Mouse (Mus musculus) midbrain, embryonic 14.5 days (tissue): ENCODE data around the gene Vegfa. TPM values are rescaled to one million over a fixed set of nuclear protein-coding genes. Genes with fewer than 3 reads are reported as not detected.

ENCODE experiments used
- ATAC-seq: fragments of 200-750 bp; cut with Nextera tagmentation; 2 replicates; pipeline ENCODE4 v1.8.0; 2017; ENCODE audit warnings: moderate number of reproducible peaks, moderate library complexity; ENCODE audit not compliant: low FRiP score, low TSS enrichment
- DNase-seq: peaks from one replicate; pipeline ENCODE4 v3.0.0-alpha.2; 2015
- H3K27ac ChIP-seq: fragments of 300-500 bp; sonication (generic); replicated peaks from 2 replicates; pipeline ENCODE4 v1.5.1; 2014; ENCODE audit warnings: mild to moderate bottlenecking, low read depth, low read length, moderate library complexity
- H3K27me3 ChIP-seq: fragments of 300-500 bp; sonication (generic); 2 replicates; pipeline ENCODE4 v1.6.1; 2014; ENCODE audit warnings: low read length, control low read depth, mixed read lengths; ENCODE audit not compliant: control insufficient read depth, insufficient read depth
- H3K36me3 ChIP-seq: fragments of 300-500 bp; sonication (generic); 2 replicates; pipeline ENCODE4 v1.6.1; 2014; ENCODE audit warnings: low read length, control low read depth; ENCODE audit not compliant: control insufficient read depth, insufficient read depth
- H3K4me1 ChIP-seq: fragments of 300-500 bp; sonication (generic); 2 replicates; pipeline ENCODE4 v1.6.1; 2014; ENCODE audit warnings: mild to moderate bottlenecking, antibody characterized with exemption, low read length, control low read depth; ENCODE audit not compliant: control insufficient read depth, insufficient read depth
- H3K4me2 ChIP-seq: fragments of 300-500 bp; sonication (generic); 2 replicates; pipeline ENCODE4 v1.6.1; 2014; ENCODE audit warnings: mild to moderate bottlenecking, low read length, moderate library complexity
- H3K4me3 ChIP-seq: fragments of 300-500 bp; sonication (generic); replicated peaks from 2 replicates; pipeline ENCODE4 v1.5.1; 2014; ENCODE audit warnings: low read depth, low read length
- H3K9ac ChIP-seq: fragments of 300-500 bp; sonication (generic); replicated peaks from 2 replicates; pipeline ENCODE4 v1.6.1; 2014; ENCODE audit warnings: mild to moderate bottlenecking, low read length, moderate library complexity
- H3K9me3 ChIP-seq: fragments of 300-500 bp; sonication (generic); 2 replicates; pipeline ENCODE4 v1.6.1; 2016; ENCODE audit warnings: low read length, control low read depth, mixed read lengths; ENCODE audit not compliant: control insufficient read depth
- WGBS: fragments of 180-500 bp; shearing (Covaris S2); extraction: QIAGEN DNeasy Blood & Tissue Kit; methylation state at CpG from one replicate; pipeline ENCODE4 v1.1.7; 2014; 5-methylcytosine and 5-hydroxymethylcytosine counted together
- polyA plus RNA-seq: library from polyadenylated mRNA; unstranded; fragments of >200 nt; fragmentation: Nextera tagmentation; extraction: Ambion mirVana; gene quantifications from 2 replicates; pipeline ENCODE4 v1.2.1, GENCODE M21; 2014

Gene Vegfa
- polyA plus RNA-seq, 1 experiment from 2014 or later: 4.3 TPM

GRCm38 (mm10) chr17:46018736-46019004, 13.5 kb downstream of the Vegfa start:
- H3K9ac ChIP-seq: no peak overlapping the region
- DNase-seq: no peak
- 88% methylated on average over 10 of the region's 10 CpGs for WGBS
- H3K4me3 ChIP-seq: no peak overlapping the region
- no peak overlapping the region for H3K4me2 ChIP-seq
- H3K36me3 ChIP-seq: peaks cover 59% of the 10 kb centered on the region
- no peaks in the 10 kb centered on the region for H3K4me1 ChIP-seq
- no peaks in the 10 kb centered on the region for H3K9me3 ChIP-seq
- no peak for ATAC-seq
- no peak overlapping the region for H3K27ac ChIP-seq
- no peaks in the 10 kb centered on the region for H3K27me3 ChIP-seq

GRCm38 (mm10) chr17:46017946-46018735, 14.0 kb downstream of the Vegfa start:
- peaks cover 54% of the 10 kb centered on the region for H3K36me3 ChIP-seq
- DNase-seq (no peak), ATAC-seq (no peak)
- no peak overlapping the region for H3K9ac ChIP-seq
- H3K4me2 ChIP-seq: no peak overlapping the region
- H3K27me3 ChIP-seq: no peaks in the 10 kb centered on the region
- 74% methylated on average over 24 of the region's 24 CpGs for WGBS
- no peaks in the 10 kb centered on the region for H3K4me1 ChIP-seq
- no peak overlapping the region for H3K27ac ChIP-seq
- H3K9me3 ChIP-seq: no peaks in the 10 kb centered on the region
- no peak overlapping the region for H3K4me3 ChIP-seq

- ATAC-seq (no peak), DNase-seq (no peak)
- Histone ChIP-seq H3K4me2 (no peak overlapping the region), H3K4me3 (no peak overlapping the region), H3K9ac (no peak overlapping the region), H3K36me3 (peaks cover 38% of the 10 kb centered on the region), H3K4me1 (no peaks in the 10 kb centered on the region), H3K27ac (no peak overlapping the region), H3K9me3 (no peaks in the 10 kb centered on the region), H3K27me3 (no peaks in the 10 kb centered on the region)
- 95% methylated on average over 5 of the region's 5 CpGs for WGBS
Measured at GRCm38 (mm10) chr17:46016617-46017016, 15.6 kb downstream of the Vegfa start.

GRCm38 (mm10) chr17:46015967-46016366, 16.2 kb downstream of the Vegfa start:
- Histone ChIP-seq H3K9me3 (no peaks in the 10 kb centered on the region), H3K4me1 (no peaks in the 10 kb centered on the region), H3K27me3 (no peaks in the 10 kb centered on the region), H3K4me3 (no peak overlapping the region), H3K36me3 (peaks cover 32% of the 10 kb centered on the region), H3K27ac (no peak overlapping the region), H3K4me2 (no peak overlapping the region), H3K9ac (no peak overlapping the region)
- ATAC-seq: no peak
- no peak for DNase-seq
- WGBS: 93% methylated on average over 6 of the region's 6 CpGs

DNA sequence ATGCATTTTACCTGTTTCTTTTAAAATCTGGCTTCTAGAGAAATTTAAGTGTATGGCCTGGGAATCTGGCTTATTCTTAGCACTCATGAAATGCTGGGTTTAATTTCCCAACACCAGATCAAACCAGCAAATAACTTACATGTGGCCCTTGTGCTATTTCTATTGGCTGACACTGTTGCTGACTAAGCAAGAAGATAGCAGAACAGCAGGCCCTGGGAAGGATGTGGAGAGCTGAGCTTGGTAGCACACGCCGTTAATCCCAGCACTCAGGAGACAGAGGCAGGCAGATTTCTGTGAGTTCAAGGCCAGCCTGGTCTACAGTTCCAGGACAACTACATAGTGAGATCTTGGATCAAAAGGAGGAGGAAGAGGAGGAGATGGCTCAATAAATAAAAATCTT, 17.2 kb downstream of the Vegfa start:
- 92% methylated on average over 2 of the region's 2 CpGs for WGBS

DNA sequence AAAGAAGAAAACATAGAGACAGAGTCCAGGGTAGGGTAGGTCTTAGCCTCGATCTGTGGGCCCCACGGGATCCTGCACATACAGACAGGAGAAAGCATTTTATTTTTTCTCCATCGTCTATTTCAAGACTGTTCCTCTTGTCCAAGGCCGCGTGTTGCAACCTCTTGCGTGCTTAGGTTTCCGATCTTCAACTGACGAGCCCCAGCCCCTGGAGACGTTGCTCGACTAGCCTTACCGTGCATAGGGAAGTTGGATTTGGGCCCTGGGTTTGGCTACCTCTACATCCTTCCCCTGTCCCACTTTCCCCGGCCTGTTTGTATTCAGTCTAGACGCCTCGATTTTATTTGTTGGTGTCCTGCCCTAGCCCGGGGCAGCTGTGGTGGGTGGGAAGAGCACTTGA, 18.6 kb downstream of the Vegfa start:
- WGBS: 92% methylated on average over 15 of the region's 15 CpGs
- no peak overlapping the region for H3K27ac ChIP-seq
- H3K4me1 ChIP-seq: no peaks in the 10 kb centered on the region
- H3K9me3 ChIP-seq: no peaks in the 10 kb centered on the region
- ATAC-seq: no peak
- no peaks in the 10 kb centered on the region for H3K27me3 ChIP-seq
- no peak overlapping the region for H3K4me2 ChIP-seq
- H3K4me3 ChIP-seq: no peak overlapping the region
- peaks cover 8% of the 10 kb centered on the region for H3K36me3 ChIP-seq
- no peak for DNase-seq
- no peak overlapping the region for H3K9ac ChIP-seq

More for the DNA sequence above, 17.2 kb downstream of the Vegfa start:
- no peaks in the 10 kb centered on the region for H3K9me3 ChIP-seq
- H3K4me3 ChIP-seq: no peak overlapping the region
- H3K27me3 ChIP-seq: no peaks in the 10 kb centered on the region
- no peak overlapping the region for H3K27ac ChIP-seq
- no peak overlapping the region for H3K9ac ChIP-seq
- ATAC-seq (no peak), DNase-seq (no peak)
- no peaks in the 10 kb centered on the region for H3K4me1 ChIP-seq
- H3K4me2 ChIP-seq: no peak overlapping the region
- H3K36me3 ChIP-seq: peaks cover 22% of the 10 kb centered on the region

DNA sequence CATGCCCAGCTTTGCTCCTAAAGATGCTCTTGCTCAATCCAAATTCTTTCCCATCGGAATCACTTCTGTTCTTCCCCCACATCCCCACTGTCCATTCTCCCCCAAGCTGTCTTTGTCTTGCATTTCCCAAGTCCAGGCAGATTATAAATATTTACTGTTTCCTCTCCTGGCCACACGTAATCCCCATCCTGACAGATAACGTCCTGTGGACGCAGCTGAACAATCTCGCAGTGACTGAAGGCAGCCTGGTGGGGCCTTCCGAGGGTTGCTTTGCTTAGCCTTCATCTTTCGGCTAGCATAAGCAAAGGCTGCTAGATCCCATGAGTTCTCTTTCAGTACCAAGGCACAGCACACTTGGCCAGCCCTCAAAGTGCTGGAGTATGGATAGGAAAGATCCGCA, 20.0 kb downstream of the Vegfa start:
- no peak overlapping the region for H3K9ac ChIP-seq
- no peak overlapping the region for H3K4me2 ChIP-seq
- H3K27me3 ChIP-seq: no peaks in the 10 kb centered on the region
- H3K36me3 ChIP-seq: no peaks in the 10 kb centered on the region; the same call in 1 of the 2 replicates
- no peak overlapping the region for H3K27ac ChIP-seq
- H3K9me3 ChIP-seq: no peaks in the 10 kb centered on the region
- 79% methylated on average over 8 of the region's 8 CpGs for WGBS
- no peak overlapping the region for H3K4me3 ChIP-seq
- DNase-seq (no peak), ATAC-seq (no peak)
- no peaks in the 10 kb centered on the region for H3K4me1 ChIP-seq

DNA sequence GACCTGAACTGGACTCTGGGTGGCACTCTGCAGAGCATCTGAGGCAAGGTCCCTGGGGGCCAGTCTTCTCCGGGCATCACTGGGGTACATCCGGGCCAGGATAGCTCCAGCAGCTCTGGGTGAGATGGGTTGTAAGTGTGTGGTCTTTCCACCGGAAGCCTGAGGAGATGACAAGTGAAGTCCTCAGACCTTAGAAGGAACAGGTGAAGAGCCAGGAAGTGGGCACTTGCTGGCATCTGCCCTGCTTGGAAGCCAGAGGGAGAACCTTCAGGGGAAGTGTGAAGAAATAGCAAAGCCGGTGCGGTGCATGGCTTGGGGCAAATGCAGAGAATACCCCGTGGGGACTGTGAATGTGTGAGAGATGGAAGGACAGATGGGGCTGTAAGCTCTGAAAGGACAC, 21.7 kb downstream of the Vegfa start:
- Histone ChIP-seq H3K4me3 (no peak overlapping the region), H3K27me3 (no peaks in the 10 kb centered on the region), H3K9me3 (no peaks in the 10 kb centered on the region), H3K4me1 (no peaks in the 10 kb centered on the region), H3K27ac (no peak overlapping the region), H3K9ac (no peak overlapping the region), H3K36me3 (no peaks in the 10 kb centered on the region), H3K4me2 (no peak overlapping the region)
- WGBS: 86% methylated on average over 6 of the region's 6 CpGs
- ATAC-seq: no peak
- DNase-seq: no peak

GRCm38 (mm10) chr17:46009182-46009581, 23.0 kb downstream of the Vegfa start:
- no peak for ATAC-seq
- no peak overlapping the region for H3K27ac ChIP-seq
- no peak overlapping the region for H3K4me2 ChIP-seq
- 69% methylated on average over 7 of the region's 7 CpGs for WGBS
- no peaks in the 10 kb centered on the region for H3K36me3 ChIP-seq
- no peaks in the 10 kb centered on the region for H3K9me3 ChIP-seq
- no peaks in the 10 kb centered on the region for H3K4me1 ChIP-seq
- no peak for DNase-seq
- H3K9ac ChIP-seq: no peak overlapping the region
- H3K27me3 ChIP-seq: no peaks in the 10 kb centered on the region
- H3K4me3 ChIP-seq: no peak overlapping the region
